Mouse (Mus musculus): ENCODE results near the gene Scfd2.

DNA sequence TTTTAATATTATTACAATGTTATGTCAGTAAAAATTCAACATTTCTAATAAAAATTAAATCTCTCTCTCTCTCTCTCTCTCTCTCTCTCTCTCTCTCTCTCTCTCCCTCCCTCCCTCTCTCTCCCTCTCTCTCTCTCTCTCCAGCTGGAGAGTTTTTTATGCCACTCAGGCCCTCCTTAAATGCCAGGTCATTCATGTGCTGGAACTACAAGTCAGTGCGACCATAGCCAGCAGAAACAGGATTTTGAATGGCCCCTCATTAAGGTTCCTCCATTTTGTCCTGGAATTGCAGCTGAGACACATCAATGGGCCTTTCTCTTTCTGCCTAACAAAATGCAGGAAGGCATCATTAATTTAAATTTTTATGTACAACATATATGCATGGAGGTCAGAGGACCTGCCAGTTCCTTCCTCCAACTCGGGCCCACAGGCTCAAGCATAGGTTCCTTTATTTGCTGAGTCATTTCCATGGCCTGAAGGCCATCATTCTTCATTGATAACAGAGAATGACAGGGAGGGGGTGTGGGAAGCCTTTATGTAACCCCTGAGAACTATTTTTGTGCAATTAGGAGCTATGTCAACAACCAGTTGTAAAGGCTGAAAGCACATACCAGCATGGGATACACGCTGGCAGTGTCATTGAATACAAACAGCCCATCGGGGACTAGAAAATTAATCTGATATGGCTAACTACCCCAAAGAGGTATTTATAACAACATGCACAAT, 165.4 kb downstream of the Scfd2 start:
- TF ChIP-seq POLR2A (IDR thresholded peaks at IDR 0.05; ENCODE audit: borderline replicate concordance, extremely low read depth, low read depth, low read length) (no peak), CTCF (IDR thresholded peaks at IDR 0.05; ENCODE audit: insufficient read depth, low read length) (no peak)
